Mouse (Mus musculus) ovary, postnatal 14 days (tissue): Measurements from ENCODE around the gene Foxd4.
A peak's percentile ranks its signal among the peaks of the same experiment; 100 is the strongest.
"Not testable (repeated sequence)": the region's sequence is repeated elsewhere in the genome, so short reads cannot be mapped to it uniquely, and the experiment has no call there.

Experiments
- DNase-seq: peaks from one replicate; pipeline ENCODE4 v3.0.0; 2022; ENCODE audit warnings: low spot score

Foxd4 gene

GRCm38 (mm10) chr19:24875129-24875870 is 25.7 kb downstream of the Foxd4 start, which contains the start of gene Gm10053:
Gm10053 (plus strand) TSS chr19:24875686.
- DNase-seq, result not testable (repeated sequence)

DNA sequence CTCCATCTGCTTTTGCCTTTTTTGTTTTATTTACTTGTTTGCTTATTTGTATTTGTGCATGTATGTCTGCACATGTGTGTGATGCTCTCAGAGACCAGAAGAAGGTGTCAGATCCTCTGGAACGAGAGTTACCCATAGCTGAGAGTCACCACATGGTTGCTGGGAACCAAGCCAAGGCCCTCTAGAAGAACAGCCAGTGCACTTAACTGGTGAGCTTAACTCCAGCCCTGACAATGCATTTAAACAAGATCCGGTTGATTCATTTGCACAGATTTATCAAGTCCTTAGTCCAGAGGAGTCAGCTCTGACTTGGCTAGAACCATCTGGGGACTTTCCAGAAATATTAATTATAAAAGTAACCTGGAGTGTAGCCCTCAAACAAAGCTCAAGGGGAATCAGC is 27.1 kb downstream of the Foxd4 start:
- DNase-seq, result no peak

DNA sequence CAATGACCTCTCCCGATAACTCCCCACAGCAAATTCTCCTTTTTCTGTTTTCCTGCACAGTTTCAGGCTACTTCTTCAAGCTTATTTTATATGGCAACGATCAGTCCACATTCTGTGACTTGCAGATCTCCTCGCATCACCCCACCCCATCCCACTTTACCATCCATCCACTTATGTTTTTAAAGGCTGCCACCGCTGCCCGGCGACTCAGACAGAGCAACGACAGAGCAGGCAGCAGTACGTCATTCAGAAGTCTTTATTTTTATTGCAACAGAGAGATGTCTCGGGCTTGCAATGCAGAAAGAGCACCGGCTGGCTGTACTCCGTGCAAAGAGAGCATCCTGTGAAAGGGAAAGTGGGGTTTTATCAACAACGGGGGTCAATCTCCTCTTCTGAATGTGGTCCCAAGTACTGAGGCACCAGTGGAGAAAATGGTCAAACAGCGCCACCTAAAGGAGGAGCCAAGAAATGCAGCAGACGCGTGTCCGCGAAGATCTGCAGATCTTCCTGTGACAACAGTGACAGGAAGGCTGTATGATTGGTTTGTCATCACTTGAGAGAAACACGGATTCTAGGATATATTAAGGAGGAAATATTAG is 29.9 kb downstream of the Foxd4 start:
- DNase-seq, result peak; percentile 76

DNA sequence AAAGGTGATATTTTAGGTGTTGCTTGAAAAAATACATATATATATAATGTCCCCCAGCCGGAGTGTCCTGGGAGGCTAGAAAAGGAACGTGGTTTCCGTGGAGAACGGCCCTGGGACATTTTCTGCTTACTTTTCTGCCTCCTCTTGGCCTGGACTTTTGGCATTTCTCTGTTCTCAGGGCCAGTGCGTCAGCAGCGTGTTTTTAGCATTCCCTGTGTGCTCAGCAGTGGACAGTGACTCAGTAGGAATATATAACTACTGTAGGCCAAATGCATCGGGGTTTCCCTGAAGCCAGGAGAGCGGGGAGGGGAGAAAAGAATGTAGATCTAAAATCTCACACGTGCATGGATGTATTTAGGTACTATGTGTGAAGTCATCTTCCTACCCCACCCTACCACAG is 35.6 kb downstream of the Foxd4 start:
- no peak for DNase-seq

DNA sequence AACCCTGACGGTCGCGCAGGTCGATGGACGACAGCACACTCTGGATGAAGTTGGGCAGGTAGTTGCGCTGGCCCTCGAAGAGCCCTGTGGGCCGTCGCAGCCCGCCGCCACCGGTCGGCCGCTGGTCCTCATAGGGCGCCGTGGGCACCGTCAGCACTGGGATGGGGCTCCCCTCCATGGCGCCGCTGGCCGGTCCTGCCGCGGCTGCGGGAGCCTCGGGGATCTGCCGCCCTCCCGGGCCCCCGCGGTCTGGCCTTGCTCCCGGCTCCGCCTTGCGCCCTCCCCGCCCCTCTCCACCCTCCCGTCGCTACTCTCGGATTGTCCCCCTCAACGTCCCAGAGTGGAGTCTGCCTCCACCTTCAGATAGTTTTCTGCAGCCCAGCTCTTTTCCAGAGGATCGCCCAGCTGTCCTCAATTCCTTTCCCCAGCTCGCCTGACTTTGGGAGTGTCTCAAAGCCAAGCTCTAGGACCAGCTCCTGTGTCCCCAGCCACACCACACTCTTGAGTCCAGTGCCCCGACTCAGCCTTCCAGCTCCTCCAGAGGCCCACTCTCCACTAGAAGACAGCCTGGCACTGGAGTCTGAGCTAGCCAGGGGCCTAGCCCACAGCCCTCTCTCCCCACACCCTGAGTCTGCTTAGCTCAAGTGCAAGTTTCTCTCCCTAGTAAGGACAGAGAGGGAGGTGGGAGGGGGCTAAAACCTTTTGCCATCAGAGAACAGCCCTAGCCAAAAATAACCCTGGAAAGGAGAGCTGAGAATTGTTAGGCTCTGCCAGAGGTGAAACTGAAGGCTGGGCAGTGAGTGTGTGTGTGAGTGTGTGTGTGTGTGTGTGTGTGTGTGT is 39.2 kb downstream of the Foxd4 start, which contains the start of gene Pgm5:
Gene Pgm5, minus strand, starts transcription at position 244 of the 840 bp plus-strand sequence.
- DNase-seq, result peak; percentile 29

DNA sequence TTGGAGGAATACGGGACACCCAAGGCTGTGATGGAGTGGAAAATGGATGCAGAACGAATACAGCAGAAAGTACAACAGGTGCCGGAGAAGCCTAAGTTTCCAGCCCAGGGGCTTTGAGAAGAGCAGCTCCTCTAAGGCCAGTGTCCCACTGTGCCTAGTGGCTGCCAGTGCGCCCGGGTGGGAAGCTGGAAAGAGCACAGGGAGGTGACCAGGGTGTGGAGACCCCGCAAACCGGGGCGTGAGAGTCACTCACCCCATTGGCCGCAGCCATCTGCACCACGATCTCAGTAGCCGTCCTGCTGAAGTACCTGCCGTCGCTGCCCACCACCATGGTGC is 39.8 kb downstream of the Foxd4 start:
- DNase-seq, result no peak

DNA sequence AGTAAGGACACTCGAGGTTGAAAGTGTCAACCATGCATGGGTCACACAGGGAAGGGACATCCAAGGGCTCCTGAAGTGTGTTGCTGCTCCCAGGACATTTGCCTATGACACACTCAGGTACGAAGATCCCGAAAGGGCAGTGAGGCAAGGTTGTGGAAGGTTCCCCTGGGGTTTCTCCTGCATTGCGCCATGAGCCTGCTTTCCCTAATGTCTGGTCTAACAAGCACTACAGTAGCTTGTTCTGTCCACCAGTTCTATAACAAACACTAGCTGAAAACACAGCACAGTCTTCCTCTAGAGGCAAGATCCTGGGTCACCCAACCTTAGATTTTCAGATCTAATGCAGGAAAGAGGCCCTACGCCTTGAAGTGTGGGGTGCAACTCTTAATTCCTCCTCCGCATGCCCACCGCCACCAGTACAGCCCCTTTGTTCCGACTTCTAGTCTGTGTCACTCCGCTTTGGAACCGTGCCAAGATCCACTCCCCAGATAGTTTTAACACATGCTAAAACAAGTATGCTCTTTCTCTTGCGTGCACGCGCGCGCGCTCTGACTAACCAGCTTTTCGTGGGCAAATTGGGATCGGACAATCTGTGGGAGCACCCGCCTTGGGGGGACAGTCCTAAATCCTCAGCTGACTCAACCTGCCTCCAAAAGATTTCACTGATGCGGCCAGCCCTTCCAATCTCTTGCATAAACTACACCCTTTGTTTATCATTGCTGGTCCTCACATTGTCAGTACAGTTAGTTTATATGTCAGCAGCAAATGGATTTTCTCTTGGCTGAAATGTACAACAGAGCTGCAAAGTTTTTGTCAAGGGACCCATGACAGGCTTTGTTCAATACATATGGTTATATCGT is 49.3 kb downstream of the Foxd4 start:
- DNase-seq, result peak; percentile 26
